Mouse (Mus musculus) kidney, postnatal 0 days (tissue): ENCODE measurements around the gene Ptpn1. TPM values are rescaled to one million over a fixed set of nuclear protein-coding genes. Genes with fewer than 3 reads are reported as not detected.

ENCODE experiments used
- ATAC-seq: fragments of 200-750 bp; cut with Nextera tagmentation; replicated peaks from 2 replicates; pipeline ENCODE4 v1.8.0; 2017; ENCODE audit warnings: low read depth, moderate number of reproducible peaks, moderate TSS enrichment, moderate library complexity; ENCODE audit not compliant: low FRiP score
- DNase-seq: peaks from one replicate; pipeline ENCODE4 v3.0.0-alpha.2; 2016; ENCODE audit warnings: low spot score
- H3K27ac ChIP-seq: fragments of 300-500 bp; sonication (generic); 2 replicates; pipeline ENCODE4 v1.5.1; 2014; ENCODE audit warnings: mild to moderate bottlenecking
- H3K27me3 ChIP-seq: fragments of 300-500 bp; sonication (generic); 2 replicates; pipeline ENCODE4 v1.6.1; 2014; ENCODE audit warnings: low read length, mixed read lengths; ENCODE audit not compliant: insufficient read depth
- H3K36me3 ChIP-seq: fragments of 300-500 bp; sonication (generic); 2 replicates; pipeline ENCODE4 v1.6.1; 2014; ENCODE audit warnings: low read length, mixed read lengths; ENCODE audit not compliant: insufficient read depth
- H3K4me1 ChIP-seq: fragments of 300-500 bp; sonication (generic); replicated peaks from 2 replicates; pipeline ENCODE4 v1.6.1; 2014; ENCODE audit warnings: antibody characterized with exemption, low read length, mixed read lengths; ENCODE audit not compliant: insufficient read depth
- H3K4me2 ChIP-seq: fragments of 300-500 bp; sonication (generic); 2 replicates; pipeline ENCODE4 v1.6.1; 2014; ENCODE audit warnings: mild to moderate bottlenecking, low read length, moderate library complexity, mixed read lengths
- H3K4me3 ChIP-seq: fragments of 300-500 bp; sonication (generic); replicated peaks from 2 replicates; pipeline ENCODE4 v1.5.1; 2014; ENCODE audit warnings: low read depth, low read length
- H3K9ac ChIP-seq: fragments of 300-500 bp; sonication (generic); 2 replicates; pipeline ENCODE4 v1.6.1; 2014; ENCODE audit warnings: low read depth, low read length
- H3K9me3 ChIP-seq: fragments of 300-500 bp; sonication (generic); replicated peaks from 2 replicates; pipeline ENCODE4 v1.6.1; 2016; ENCODE audit warnings: low read length, inconsistent platforms, mixed read lengths
- CTCF ChIP-seq: IDR thresholded peaks from 2 replicates; pipeline ENCODE4 v1.5.1; 2016; ENCODE audit warnings: antibody characterized with exemption, low read depth, mild to moderate bottlenecking, moderate library complexity
- WGBS: fragments of 180-500 bp; shearing (Covaris S2); extraction: QIAGEN DNeasy Blood & Tissue Kit; methylation state at CpG from one replicate; pipeline ENCODE4 v1.1.7; 2014; 5-methylcytosine and 5-hydroxymethylcytosine counted together
- polyA plus RNA-seq: library from polyadenylated mRNA; unstranded; fragments of >200 nt; fragmentation: Nextera tagmentation; extraction: Ambion mirVana; gene quantifications from 2 replicates; pipeline ENCODE4 v1.2.1, GENCODE M21; 2015

The Ptpn1 gene
- polyA plus RNA-seq, 1 experiment from 2014 or later, result 54.2 TPM

DNA sequence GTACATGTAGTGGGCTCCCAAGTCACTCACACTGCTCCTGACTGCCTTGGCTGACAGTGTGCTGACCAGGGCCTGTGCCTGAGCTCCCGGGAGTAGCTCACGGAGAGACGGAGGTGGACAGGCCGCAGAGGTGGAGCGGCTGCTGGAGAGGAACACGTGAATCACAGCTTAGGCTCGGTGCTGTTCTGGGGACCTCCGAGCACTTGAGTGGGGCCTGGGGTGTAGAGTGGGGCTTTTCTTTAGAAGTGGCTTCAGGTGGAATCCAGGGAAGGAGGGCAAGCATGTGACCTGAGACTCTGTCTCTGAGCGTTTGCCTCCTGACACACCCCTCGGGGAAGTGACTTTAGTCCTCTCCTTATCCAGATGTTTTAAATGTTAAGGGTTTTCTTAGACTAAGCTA is 22.0 kb downstream of the Ptpn1 start:
- Histone ChIP-seq H3K27ac (no peak overlapping the region), H3K27me3 (no peaks in the 10 kb centered on the region), H3K9me3 (no peaks in the 10 kb centered on the region), H3K36me3 (0 out of 2 replicates have a peak, but pooled peaks cover 2% of the 10 kb centered on the region), H3K4me3 (no peak overlapping the region), H3K9ac (no peak overlapping the region), H3K4me1 (peaks cover 16% of the 10 kb centered on the region), H3K4me2 (no peak overlapping the region)
- 79% methylated on average over 10 of the region's 10 CpGs for WGBS
- DNase-seq (no peak), ATAC-seq (no peak)
- TF ChIP-seq CTCF, result no peak

DNA sequence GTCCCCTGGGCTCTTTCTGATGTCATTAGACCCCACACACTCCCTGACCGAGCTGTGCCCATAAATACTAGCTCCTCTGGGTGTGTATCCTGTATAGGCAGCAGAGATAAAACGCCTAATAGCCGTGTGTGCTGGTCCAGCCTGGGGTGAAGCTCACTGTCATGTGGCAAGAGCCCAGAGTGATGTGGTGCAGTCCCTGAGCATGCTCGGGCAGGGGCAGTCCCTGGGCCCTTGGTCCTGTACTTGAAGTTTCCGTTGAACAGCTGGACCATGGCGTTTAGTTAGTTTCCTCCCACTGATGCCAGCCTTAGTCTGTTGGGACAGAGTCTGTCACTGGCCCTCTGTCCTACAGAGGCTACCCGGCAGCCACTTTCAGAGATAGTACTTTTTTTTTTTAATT is 23.1 kb downstream of the Ptpn1 start:
- no peak for ATAC-seq
- 66% methylated on average over 7 of the region's 7 CpGs for WGBS
- no peaks in the 10 kb centered on the region for H3K9me3 ChIP-seq

DNA sequence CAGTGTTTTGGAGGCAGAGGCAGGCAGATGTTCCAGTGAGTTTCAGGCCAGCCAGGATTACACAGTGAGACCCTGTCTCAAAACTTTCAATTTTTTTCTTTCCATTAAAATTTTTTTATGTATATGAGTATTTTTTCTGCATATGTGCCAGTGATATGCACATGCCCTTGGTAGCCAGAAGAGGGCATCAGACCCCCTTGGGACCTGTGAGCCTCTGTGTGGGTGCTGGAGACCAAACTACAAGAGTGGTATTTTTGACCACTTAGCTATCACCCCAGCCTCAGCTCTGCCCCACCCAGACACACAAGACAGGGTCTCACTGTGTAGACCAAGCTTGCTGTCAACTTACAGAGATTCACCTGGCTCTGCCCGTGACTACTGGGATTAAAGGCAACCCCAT is 25.7 kb downstream of the Ptpn1 start:
- 91% methylated on average over 1 of the region's 1 CpGs for WGBS
- H3K9me3 ChIP-seq, result no peaks in the 10 kb centered on the region
- H3K27me3 ChIP-seq, result no peaks in the 10 kb centered on the region
- H3K4me1 ChIP-seq, result peaks cover 5% of the 10 kb centered on the region
- DNase-seq (no peak), ATAC-seq (no peak)
- TF ChIP-seq CTCF, result peak; percentile 47
- no peak overlapping the region for H3K4me3 ChIP-seq
- no peak overlapping the region for H3K9ac ChIP-seq
- 0 out of 2 replicates have a peak, but pooled peaks cover 2% of the 10 kb centered on the region for H3K36me3 ChIP-seq
- H3K4me2 ChIP-seq, result no peak overlapping the region
- no peak overlapping the region for H3K27ac ChIP-seq

More for the DNA sequence above, 23.1 kb downstream of the Ptpn1 start:
- no peak for TF ChIP-seq CTCF
- H3K4me2 ChIP-seq, result no peak overlapping the region
- H3K27ac ChIP-seq, result no peak overlapping the region
- DNase-seq, result no peak
- H3K36me3 ChIP-seq, result 0 out of 2 replicates have a peak, but pooled peaks cover 2% of the 10 kb centered on the region
- no peak overlapping the region for H3K4me3 ChIP-seq
- peaks cover 11% of the 10 kb centered on the region for H3K4me1 ChIP-seq
- no peak overlapping the region for H3K9ac ChIP-seq
- H3K27me3 ChIP-seq, result no peaks in the 10 kb centered on the region

DNA sequence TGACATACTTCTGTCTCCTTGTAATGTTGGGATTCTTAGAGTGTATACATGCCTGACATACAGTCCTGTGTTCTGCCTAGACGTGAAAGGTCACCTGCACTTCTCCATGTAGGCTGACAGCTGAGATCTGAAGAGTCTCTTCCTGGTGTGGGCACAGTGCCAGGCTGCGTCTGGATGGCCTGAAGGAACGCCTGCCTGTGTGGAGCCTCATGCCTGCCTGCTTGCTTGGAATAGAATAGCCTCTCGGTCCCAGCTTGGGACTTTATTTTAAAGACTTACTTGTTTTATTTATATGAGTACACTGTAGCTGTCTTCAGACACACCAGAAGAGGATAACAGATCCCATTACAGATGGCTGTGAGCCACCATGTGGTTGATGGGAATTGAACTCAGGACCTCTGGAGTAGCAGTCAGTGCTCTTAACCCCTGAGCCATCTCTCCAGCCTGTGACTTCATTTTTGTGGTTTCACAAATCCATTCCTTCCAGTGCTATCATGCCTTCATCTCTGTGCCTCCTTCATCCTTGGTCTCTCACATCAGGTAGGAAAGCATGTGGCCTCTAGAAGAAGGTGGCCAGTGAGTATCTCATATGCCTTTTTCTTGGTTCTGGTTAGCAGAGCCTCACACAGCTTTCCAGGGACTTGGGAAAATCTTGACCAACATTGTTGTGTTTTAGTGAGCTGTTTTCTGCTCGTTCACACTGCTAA is 26.4 kb downstream of the Ptpn1 start:
- Histone ChIP-seq H3K4me2 (no peak overlapping the region), H3K27ac (no peak overlapping the region), H3K36me3 (0 out of 2 replicates have a peak, but pooled peaks cover 2% of the 10 kb centered on the region), H3K4me3 (no peak overlapping the region), H3K9me3 (no peaks in the 10 kb centered on the region), H3K4me1 (peaks cover 5% of the 10 kb centered on the region), H3K9ac (no peak overlapping the region), H3K27me3 (no peaks in the 10 kb centered on the region)
- ATAC-seq (no peak), DNase-seq (no peak)
- 42% methylated on average over 5 of the region's 5 CpGs for WGBS
- TF ChIP-seq CTCF, result no peak

DNA sequence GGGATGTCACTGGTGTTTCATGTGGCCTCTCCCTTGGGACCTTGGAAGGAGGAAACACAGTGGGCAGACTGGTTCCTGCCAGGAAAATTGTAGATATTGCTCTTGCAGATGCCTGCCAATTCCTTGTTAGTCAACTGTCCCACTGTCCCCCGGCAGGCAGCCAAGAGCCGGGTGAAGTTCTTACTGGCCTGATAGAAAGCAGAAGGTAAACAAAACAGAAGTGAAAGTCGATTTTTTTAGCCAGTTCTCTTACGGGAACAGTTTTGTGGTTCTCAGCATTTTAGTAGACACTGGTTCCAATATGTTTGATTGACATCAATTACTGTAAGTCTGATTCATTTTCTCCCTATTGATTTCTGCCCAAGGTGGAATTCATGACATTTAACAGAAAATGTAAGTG is 27.0 kb downstream of the Ptpn1 start:
- Histone ChIP-seq H3K27me3 (no peaks in the 10 kb centered on the region), H3K4me2 (no peak overlapping the region), H3K27ac (no peak overlapping the region), H3K4me1 (peaks cover 5% of the 10 kb centered on the region), H3K9ac (no peak overlapping the region), H3K4me3 (no peak overlapping the region), H3K9me3 (no peaks in the 10 kb centered on the region), H3K36me3 (0 out of 2 replicates have a peak, but pooled peaks cover 2% of the 10 kb centered on the region)
- TF ChIP-seq CTCF, result no peak
- WGBS, result 42% methylated on average over 4 of the region's 4 CpGs
- no peak for ATAC-seq
- peak; percentile 44 for DNase-seq

DNA sequence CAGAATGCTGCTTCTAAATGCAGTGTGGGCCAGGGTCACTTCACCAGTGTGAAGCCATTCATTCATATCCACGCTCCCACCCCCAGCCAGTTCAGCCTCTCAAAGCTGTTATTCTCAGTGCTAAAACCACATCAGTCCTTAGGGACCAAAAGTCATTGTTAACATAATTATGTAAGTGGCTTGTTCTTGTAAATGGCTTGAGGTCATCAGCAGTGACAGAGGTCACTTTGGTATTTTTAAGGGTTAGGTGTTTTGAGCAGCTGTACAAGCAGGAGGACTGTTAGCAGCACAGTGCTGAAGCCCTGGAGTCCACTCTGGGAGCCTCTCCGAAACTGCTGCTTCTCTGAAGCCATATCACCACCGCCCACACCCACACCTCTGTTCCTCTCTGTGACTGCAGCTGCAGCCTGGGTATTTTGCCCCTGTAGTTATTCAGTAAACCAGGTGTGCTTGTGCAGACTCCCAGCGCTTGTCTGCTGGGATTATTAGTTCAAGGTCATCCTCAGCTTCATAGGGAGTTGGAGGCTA is 27.6 kb downstream of the Ptpn1 start:
- Histone ChIP-seq H3K27ac (peak overlapping the region; percentile 31; the same call in 1 of the 2 replicates), H3K9ac (no peak overlapping the region), H3K27me3 (no peaks in the 10 kb centered on the region), H3K36me3 (0 out of 2 replicates have a peak, but pooled peaks cover 4% of the 10 kb centered on the region), H3K4me1 (peaks cover 5% of the 10 kb centered on the region), H3K9me3 (no peaks in the 10 kb centered on the region), H3K4me3 (no peak overlapping the region), H3K4me2 (no peak overlapping the region)
- TF ChIP-seq CTCF, result no peak
- DNase-seq (no peak), ATAC-seq (no peak)
- WGBS, result 56% methylated on average over 4 of the region's 4 CpGs
